Comparison of ENCODE assay signal across 9 mouse cellular contexts in the genomic region with DNA sequence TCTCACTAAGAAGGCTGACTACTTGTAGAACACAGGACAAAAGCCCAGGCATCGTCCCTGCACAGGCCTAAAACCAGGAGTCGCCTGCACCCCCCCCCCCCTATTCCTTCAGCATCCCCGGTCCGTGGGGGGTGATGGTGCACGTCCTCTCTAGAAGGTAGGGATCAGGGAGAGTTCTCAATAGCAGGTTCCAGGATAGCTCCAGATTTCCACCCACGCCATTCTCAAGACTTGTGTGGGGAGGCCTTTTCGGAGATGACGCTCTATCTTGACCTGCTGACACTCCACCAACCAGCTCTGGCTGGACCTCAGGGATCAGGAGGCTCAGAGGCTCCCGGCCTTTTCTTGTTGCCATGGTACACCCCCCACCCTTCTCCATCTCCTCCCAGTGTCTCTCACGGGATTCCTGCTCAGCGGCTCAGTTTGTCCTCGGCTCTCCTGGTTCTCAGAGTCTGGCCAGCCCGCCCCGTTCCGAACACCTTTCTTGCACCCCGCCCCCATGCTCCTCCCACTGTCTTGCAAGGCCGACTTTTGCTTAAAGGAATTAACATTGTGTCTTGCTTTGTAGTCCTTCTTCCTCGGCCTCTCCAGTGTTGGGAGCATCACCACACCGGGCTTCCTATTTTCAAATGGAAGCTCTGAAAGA. TPM values are rescaled to one million over a fixed set of nuclear protein-coding genes. Genes with fewer than 3 reads are reported as not detected.
DNase-seq lines count a peak whose midpoint lies in the region; ATAC-seq lines count a peak whose summit lies in the region.
"Had no signal": no experiment of that assay in that cellular context is flagged by ENCODE, and none has a peak within 500 bp of the region (broad histone marks: within the 10 kb centered on the region; RNA-seq: fewer than 3 reads in every experiment).

No protein-coding gene starts in this region.

- no peak overlapping the region for H3K4me3 ChIP-seq in intestine, embryonic 14.5 days (ENCODE audit: low read depth, low read length)
- H3K4me3 ChIP-seq in stomach, embryonic 14.5 days (ENCODE audit: low read depth, low read length), result no peak overlapping the region

- peak; percentile 33 to 58 for DNase-seq in adrenal gland, adult (ENCODE audit: inconsistent age in 2 of 2, low spot score in 1 of 2)
- DNase-seq in adrenal gland, adult 8-10 months, result no peak
- DNase-seq in retina, embryonic 14.5 days (ENCODE audit: low spot score), result peak; percentile 56
- no peak for DNase-seq in retina, postnatal 1 day
- peak; percentile 70 for DNase-seq in intestine, embryonic 14.5 days (ENCODE audit: low spot score)
- DNase-seq in left cerebral cortex, adult 11 months (ENCODE audit: low spot score), result no peak

- peaks cover 30% of the 10 kb centered on the region for H3K4me1 ChIP-seq in intestine, embryonic 14.5 days (replicated peaks; ENCODE audit: control insufficient read depth, insufficient read depth, low read length)
- peaks cover 29% of the 10 kb centered on the region for H3K4me1 ChIP-seq in stomach, embryonic 14.5 days (ENCODE audit: control insufficient read depth, insufficient read depth, low read length)

- H3K9me3 ChIP-seq in intestine, embryonic 14.5 days (ENCODE audit: control insufficient read depth, low read length), result no peaks in the 10 kb centered on the region
- H3K9me3 ChIP-seq in stomach, embryonic 14.5 days (ENCODE audit: control insufficient read depth, low read depth, low read length), result no peaks in the 10 kb centered on the region

- H3K36me3 ChIP-seq in intestine, embryonic 14.5 days (ENCODE audit: control insufficient read depth, insufficient read depth, low read length), result no peaks in the 10 kb centered on the region
- H3K36me3 ChIP-seq in stomach, embryonic 14.5 days (ENCODE audit: control insufficient read depth, insufficient read depth, low read length), result no peaks in the 10 kb centered on the region

- 0 out of 2 replicates have a peak, but pooled peaks have one; percentile 22 for ATAC-seq in intestine, embryonic 14.5 days (replicated peaks; ENCODE audit: low FRiP score, low TSS enrichment, low read depth)
- no peak for ATAC-seq in stomach, embryonic 14.5 days (ENCODE audit: insufficient number of reproducible peaks, insufficient read depth, low FRiP score, low read depth)
- no peak for ATAC-seq in megakaryocyte, adult 5-6 weeks (ENCODE audit: poor library complexity, severe bottlenecking)

- H3K9ac ChIP-seq in intestine, embryonic 14.5 days (ENCODE audit: low read length), result no peak overlapping the region
- H3K9ac ChIP-seq in stomach, embryonic 14.5 days (replicated peaks; ENCODE audit: low read depth, low read length), result no peak overlapping the region

- H3K27me3 ChIP-seq in intestine, embryonic 14.5 days (replicated peaks; ENCODE audit: control insufficient read depth, insufficient read depth, low read length), result no peaks in the 10 kb centered on the region
- H3K27me3 ChIP-seq in stomach, embryonic 14.5 days (ENCODE audit: control insufficient read depth, insufficient read depth, low read length), result no peaks in the 10 kb centered on the region

- WGBS in intestine, embryonic 14.5 days, result 12% methylated on average over 19 of the region's 19 CpGs
- 11% methylated on average over 19 of the region's 19 CpGs for WGBS in stomach, embryonic 14.5 days

- peak overlapping the region; percentile 39 for H3K4me2 ChIP-seq in intestine, embryonic 14.5 days (ENCODE audit: low read length)
- peak overlapping the region; percentile 37 for H3K4me2 ChIP-seq in stomach, embryonic 14.5 days (replicated peaks; ENCODE audit: low read depth, low read length)

- H3K27ac ChIP-seq in intestine, embryonic 14.5 days (ENCODE audit: low read depth), result no peak overlapping the region; the same call in 1 of the 2 replicates
- no peak overlapping the region for H3K27ac ChIP-seq in stomach, embryonic 14.5 days (ENCODE audit: low read length)
- H3K27ac ChIP-seq: macrophage had no signal

RNA-seq across cellular contexts. Expression of gene Prcd, which starts 9.6 kb away (rescaled TPM):
- total RNA-seq in adrenal gland, adult 8-10 months (2022), result 10 to 100 TPM; 16.6 to 27.2 (median 22.8) TPM
- 0.75 and 1.8 TPM in 2 replicates for polyA plus RNA-seq in intestine, embryonic 14.5 days (2014; fragmentation: Nextera tagmentation; extraction: Ambion mirVana)
- polyA plus RNA-seq in stomach, embryonic 14.5 days (2014; fragmentation: Nextera tagmentation; extraction: Ambion mirVana), result 1.2 and 1.7 TPM in 2 replicates
- total RNA-seq in megakaryocyte, adult 5-6 weeks (2015), result 0.80 TPM in 1 of 2 replicates, not detected in the other
- not detected in 2 replicates for total RNA-seq in megakaryocyte, adult 5-6 weeks (2017)
- polyA plus RNA-seq: macrophage had no signal

RNA-seq across cellular contexts. Expression of gene Cygb, which starts 10.4 kb away (rescaled TPM):
- 10 to 100 TPM; 33.4 to 64.8 (median 48.2) TPM for total RNA-seq in adrenal gland, adult 8-10 months (2022)
- polyA plus RNA-seq in intestine, embryonic 14.5 days (2014; fragmentation: Nextera tagmentation; extraction: Ambion mirVana), result 14.5 and 16.4 TPM in 2 replicates
- 19.9 and 20.8 TPM in 2 replicates for polyA plus RNA-seq in stomach, embryonic 14.5 days (2014; fragmentation: Nextera tagmentation; extraction: Ambion mirVana)
- not detected in 2 replicates for total RNA-seq in megakaryocyte, adult 5-6 weeks (2015)
- not detected in 2 replicates for total RNA-seq in megakaryocyte, adult 5-6 weeks (2017)
- polyA plus RNA-seq: macrophage had no signal

RNA-seq across cellular contexts. Expression of gene Rhbdf2, which starts 16.9 kb away (rescaled TPM):
- 10 to 100 TPM; 13.3 to 20.5 (median 15.0) TPM for total RNA-seq in adrenal gland, adult 8-10 months (2022)
- 5.7 and 5.9 TPM in 2 replicates for polyA plus RNA-seq in intestine, embryonic 14.5 days (2014; fragmentation: Nextera tagmentation; extraction: Ambion mirVana)
- polyA plus RNA-seq in stomach, embryonic 14.5 days (2014; fragmentation: Nextera tagmentation; extraction: Ambion mirVana), result 4.5 and 6.2 TPM in 2 replicates
- 20.9 and 21.8 TPM in 2 replicates for total RNA-seq in megakaryocyte, adult 5-6 weeks (2015)
- 16.2 TPM in 2 replicates for total RNA-seq in megakaryocyte, adult 5-6 weeks (2017)

RNA-seq across cellular contexts. Expression of gene Aanat, which starts 57.5 kb away (rescaled TPM):
- total RNA-seq in adrenal gland, adult 8-10 months (2022), result not detected
- polyA plus RNA-seq in intestine, embryonic 14.5 days (2014; fragmentation: Nextera tagmentation; extraction: Ambion mirVana), result not detected in 2 replicates
- not detected in 2 replicates for polyA plus RNA-seq in stomach, embryonic 14.5 days (2014; fragmentation: Nextera tagmentation; extraction: Ambion mirVana)
- total RNA-seq in megakaryocyte, adult 5-6 weeks (2015), result not detected in 2 replicates
- not detected in 2 replicates for total RNA-seq in megakaryocyte, adult 5-6 weeks (2017)
- polyA plus RNA-seq: macrophage had no signal

Comparison
In these comparisons a context has a peak if more than half of its experiments do, and no peak if none do; other contexts are left out.
1. DNase-seq: peak in adrenal gland, adult (2 of 2), retina, embryonic 14.5 days (single experiment) and intestine, embryonic 14.5 days (single experiment); none in adrenal gland, adult 8-10 months (single experiment), retina, postnatal 1 day (single experiment) and left cerebral cortex, adult 11 months (single experiment).
2. RNA of gene Prcd, which starts 9.6 kb away (total RNA-seq): 16.6 to 27.2 TPM in adrenal gland, adult 8-10 months; 0.80 TPM in megakaryocyte, adult 5-6 weeks; every median in the first group is over 4 times any median in the second.
3. RNA of gene Cygb, which starts 10.4 kb away (total RNA-seq): 33.4 to 64.8 TPM in adrenal gland, adult 8-10 months; not detected in megakaryocyte, adult 5-6 weeks; every median in the first group is over 10 times any median in the second.